Mouse (Mus musculus) embryonic facial prominence, embryonic 15.5 days (tissue): ENCODE measurements at regions not wholly inside any gene's neighbourhood (a gene's known extent, or its start where the extent isn't known, plus 50 kb on each side); places are given as distances from the start of the nearest gene placed in this dataset.

Experiments used
- ATAC-seq: fragments of 200-750 bp; cut with Nextera tagmentation; 2 replicates; pipeline ENCODE4 v1.8.0; 2017; ENCODE audit warnings: low read depth, moderate TSS enrichment; ENCODE audit not compliant: insufficient number of reproducible peaks, low FRiP score, low TSS enrichment
- H3K27ac ChIP-seq: fragments of 300-500 bp; sonication (generic); replicated peaks from 2 replicates; pipeline ENCODE4 v1.5.1; 2015; ENCODE audit warnings: mild to moderate bottlenecking, inconsistent platforms
- H3K27me3 ChIP-seq: fragments of 300-500 bp; sonication (generic); 2 replicates; pipeline ENCODE4 v1.6.1; 2015; ENCODE audit warnings: inconsistent platforms
- H3K36me3 ChIP-seq: fragments of 300-500 bp; sonication (generic); 2 replicates; pipeline ENCODE4 v1.6.1; 2015; ENCODE audit warnings: mild to moderate bottlenecking, inconsistent platforms
- H3K4me1 ChIP-seq: fragments of 300-500 bp; sonication (generic); 2 replicates; pipeline ENCODE4 v1.6.1; 2015; ENCODE audit warnings: inconsistent platforms
- H3K4me2 ChIP-seq: fragments of 300-500 bp; sonication (generic); replicated peaks from 2 replicates; pipeline ENCODE4 v1.6.1; 2015; ENCODE audit warnings: mild to moderate bottlenecking, inconsistent platforms
- H3K4me3 ChIP-seq: fragments of 300-500 bp; sonication (generic); replicated peaks from 2 replicates; pipeline ENCODE4 v1.5.1; 2015; ENCODE audit warnings: mild to moderate bottlenecking, inconsistent platforms
- H3K9ac ChIP-seq: fragments of 300-500 bp; sonication (generic); 2 replicates; pipeline ENCODE4 v1.6.1; 2015; ENCODE audit warnings: inconsistent platforms
- H3K9me3 ChIP-seq: fragments of 300-500 bp; sonication (generic); replicated peaks from 2 replicates; pipeline ENCODE4 v1.6.1; 2016; ENCODE audit warnings: inconsistent platforms
- WGBS: fragments of 180-500 bp; shearing (Covaris S2); methylation state at CpG from one replicate; pipeline ENCODE4 v1.1.7; 2015; 5-methylcytosine and 5-hydroxymethylcytosine counted together

DNA sequence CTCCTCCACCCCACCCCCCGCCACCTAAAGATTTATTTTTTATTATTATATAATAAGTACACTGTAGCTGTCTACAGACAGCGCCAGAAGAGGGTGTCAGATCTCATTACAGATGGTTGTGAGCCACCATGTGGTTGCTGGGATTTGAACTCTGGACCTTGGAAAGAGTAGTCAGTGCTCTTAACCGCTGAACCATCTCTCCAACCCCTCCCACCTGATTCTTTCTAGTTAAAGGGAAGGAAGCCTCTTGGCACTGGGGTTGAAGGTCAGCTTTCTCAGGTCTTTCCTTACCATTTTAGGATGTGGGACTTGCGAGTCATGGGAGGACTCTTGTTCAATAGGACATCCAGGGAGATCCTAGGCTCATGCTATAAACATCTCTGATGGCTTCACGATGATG is 54.7 kb downstream of the Hes1 start:
- peaks cover 32% of the 10 kb centered on the region for H3K4me1 ChIP-seq
- no peak overlapping the region for H3K4me3 ChIP-seq
- H3K27ac ChIP-seq, result no peak overlapping the region
- H3K9me3 ChIP-seq, result no peaks in the 10 kb centered on the region
- H3K4me2 ChIP-seq, result no peak overlapping the region
- WGBS, result 93% methylated on average over 5 of the region's 5 CpGs
- H3K27me3 ChIP-seq, result 0 out of 2 replicates have a peak, but pooled peaks cover 3% of the 10 kb centered on the region
- H3K36me3 ChIP-seq, result no peaks in the 10 kb centered on the region
- ATAC-seq, result no peak
- no peak overlapping the region for H3K9ac ChIP-seq

DNA sequence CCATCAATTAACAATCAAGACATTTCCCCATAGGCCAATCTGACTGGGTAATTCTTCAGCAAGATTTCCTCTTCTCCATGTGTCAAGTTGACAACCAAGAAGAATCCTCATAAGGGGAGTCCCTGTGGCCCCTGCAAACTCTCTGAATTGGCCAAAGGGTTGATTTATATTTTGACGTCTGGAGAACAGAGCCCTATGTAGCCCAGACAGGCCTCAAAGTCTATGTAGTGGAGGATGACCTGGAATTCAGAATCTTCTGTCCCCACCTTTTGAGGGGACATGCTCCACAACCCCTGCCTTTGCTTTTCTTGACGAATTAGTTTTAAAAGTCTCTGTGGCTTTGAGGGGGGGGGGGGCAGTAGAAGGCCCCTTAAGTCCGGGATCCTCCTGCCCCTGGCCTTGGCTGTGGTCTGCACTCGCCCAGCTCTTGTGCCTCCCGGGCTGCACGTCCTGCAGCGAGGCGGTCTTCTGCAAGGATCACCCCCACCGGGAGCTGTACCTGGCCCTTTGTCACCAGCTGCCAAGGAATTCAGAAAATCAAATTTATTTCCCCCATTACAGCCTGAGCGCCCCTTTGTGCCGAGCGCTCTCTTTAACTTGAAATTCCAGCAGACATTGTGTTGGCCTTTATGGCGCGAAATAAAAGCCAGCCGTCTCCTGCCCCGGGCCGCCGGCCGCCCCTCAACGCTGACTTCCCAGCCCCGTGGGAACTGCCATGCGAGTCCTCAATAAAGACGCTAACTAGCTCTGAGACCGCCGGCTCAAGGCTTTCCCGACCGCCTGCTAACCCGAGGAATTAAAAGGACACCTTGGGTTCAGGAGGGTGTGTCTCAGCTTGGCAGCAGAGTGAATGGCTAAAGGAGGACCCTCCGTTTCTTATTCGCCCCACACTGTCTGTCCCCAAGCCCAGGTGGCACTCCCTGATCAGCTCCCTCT is 56.4 kb downstream of the Hes1 start:
- no peaks in the 10 kb centered on the region for H3K9me3 ChIP-seq
- H3K4me2 ChIP-seq, result peak overlapping the region; percentile 31
- H3K27ac ChIP-seq, result no peak overlapping the region
- H3K36me3 ChIP-seq, result no peaks in the 10 kb centered on the region
- no peak overlapping the region for H3K4me3 ChIP-seq
- H3K9ac ChIP-seq, result no peak overlapping the region
- ATAC-seq, result no peak
- H3K4me1 ChIP-seq, result peaks cover 22% of the 10 kb centered on the region
- 0 out of 2 replicates have a peak, but pooled peaks cover 3% of the 10 kb centered on the region for H3K27me3 ChIP-seq
- 18% methylated on average over 30 of the region's 30 CpGs for WGBS

DNA sequence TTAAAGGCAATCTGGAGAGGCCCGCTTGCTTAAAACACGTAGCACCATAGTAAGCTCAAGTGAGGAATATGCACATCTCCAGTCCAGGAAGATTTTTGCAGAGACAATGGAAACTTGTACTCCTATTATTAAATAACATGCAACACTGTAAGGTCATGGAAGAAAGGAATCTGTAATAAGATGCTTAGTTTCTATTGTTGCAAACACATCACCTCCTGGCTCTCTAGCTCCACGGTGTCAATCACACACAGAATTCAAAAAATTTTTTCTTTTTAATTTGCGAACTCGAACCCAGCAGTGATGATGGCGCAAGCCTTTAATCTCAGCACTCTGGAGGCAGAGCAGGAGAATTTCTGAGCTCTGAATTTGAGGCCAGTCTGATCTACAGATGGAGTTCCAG is 57.4 kb downstream of the Hes1 start:
- no peak overlapping the region for H3K27ac ChIP-seq
- no peaks in the 10 kb centered on the region for H3K36me3 ChIP-seq
- ATAC-seq, result no peak

DNA sequence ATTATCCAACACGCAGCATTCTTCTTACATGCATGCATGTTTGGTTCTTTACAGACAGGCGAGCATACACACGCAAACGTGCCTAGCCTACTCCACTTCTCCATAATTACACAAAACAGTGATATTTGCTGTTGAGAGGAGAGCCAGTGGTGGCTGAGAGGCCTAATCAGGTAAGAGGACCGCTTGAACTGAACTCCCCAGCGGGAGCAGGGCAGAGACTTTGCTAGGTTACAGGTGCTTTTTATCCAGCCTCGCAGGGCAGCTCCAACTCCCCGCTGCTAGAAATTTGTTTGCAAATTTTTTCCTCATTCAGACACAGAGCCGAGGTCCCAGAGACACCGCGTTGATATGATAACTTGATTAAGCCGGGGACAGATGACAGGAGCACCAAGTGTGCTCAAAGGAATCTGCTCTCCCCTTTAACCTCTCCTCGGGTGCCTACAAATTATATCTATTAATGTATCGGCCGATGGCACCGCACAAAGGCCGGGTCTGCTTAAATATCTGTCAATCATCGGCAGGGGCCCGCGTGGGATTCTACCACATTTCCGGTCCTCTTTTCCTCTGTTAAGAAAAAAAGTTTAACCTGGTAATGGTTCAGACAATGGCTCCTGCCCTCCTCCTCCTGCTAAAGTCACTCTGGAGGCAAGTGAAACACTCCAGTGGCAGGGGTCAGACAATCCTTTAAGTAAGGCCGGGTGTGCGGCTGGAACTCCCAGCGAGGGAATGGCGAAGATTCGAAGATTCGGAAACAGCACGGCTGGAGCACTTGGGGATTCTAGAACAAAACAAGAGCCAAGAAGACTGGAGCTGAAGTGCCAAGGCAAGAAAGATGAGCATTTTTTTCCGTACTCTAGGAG is 58.3 kb downstream of the Hes1 start:
- Histone ChIP-seq H3K9me3 (no peaks in the 10 kb centered on the region), H3K4me1 (peaks cover 19% of the 10 kb centered on the region), H3K4me2 (no peak overlapping the region), H3K27me3 (0 out of 2 replicates have a peak, but pooled peaks cover 3% of the 10 kb centered on the region), H3K36me3 (no peaks in the 10 kb centered on the region), H3K4me3 (no peak overlapping the region), H3K9ac (no peak overlapping the region), H3K27ac (no peak overlapping the region)
- no peak for ATAC-seq
- WGBS, result 34% methylated on average over 29 of the region's 29 CpGs

More for the DNA sequence above, 57.4 kb downstream of the Hes1 start:
- Histone ChIP-seq H3K27me3 (0 out of 2 replicates have a peak, but pooled peaks cover 3% of the 10 kb centered on the region), H3K4me3 (no peak overlapping the region), H3K9ac (no peak overlapping the region), H3K4me1 (peaks cover 19% of the 10 kb centered on the region), H3K9me3 (no peaks in the 10 kb centered on the region), H3K4me2 (no peak overlapping the region)
- 74% methylated on average over 6 of the region's 6 CpGs for WGBS

DNA sequence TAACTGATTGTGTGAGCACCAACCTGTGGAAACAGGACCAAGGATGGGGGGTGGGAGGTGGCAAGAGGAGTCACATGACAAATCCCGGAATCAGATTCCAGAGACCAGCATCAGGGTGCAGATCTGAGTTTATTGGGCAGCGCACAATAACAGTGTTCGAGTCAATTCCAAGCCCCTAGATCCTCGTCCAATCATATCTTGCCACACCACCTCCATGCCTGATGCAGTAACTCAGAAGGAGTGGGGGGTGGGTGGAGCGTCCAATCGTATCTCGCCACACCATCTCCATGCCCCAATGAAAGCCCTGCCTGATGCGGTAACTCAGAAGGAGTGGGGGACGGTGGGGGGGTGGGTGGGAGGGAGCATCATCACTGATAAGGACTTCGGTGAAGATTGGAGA is 62.8 kb downstream of the Hes1 start:
- no peak overlapping the region for H3K27ac ChIP-seq
- H3K9me3 ChIP-seq, result no peaks in the 10 kb centered on the region
- H3K4me3 ChIP-seq, result no peak overlapping the region
- H3K36me3 ChIP-seq, result no peaks in the 10 kb centered on the region
- H3K9ac ChIP-seq, result no peak overlapping the region
- 88% methylated on average over 10 of the region's 10 CpGs for WGBS
- H3K27me3 ChIP-seq, result 0 out of 2 replicates have a peak, but pooled peaks cover 3% of the 10 kb centered on the region
- no peak overlapping the region for H3K4me2 ChIP-seq
- 0 out of 2 replicates have a peak, but pooled peaks cover 10% of the 10 kb centered on the region for H3K4me1 ChIP-seq
- ATAC-seq, result no peak

DNA sequence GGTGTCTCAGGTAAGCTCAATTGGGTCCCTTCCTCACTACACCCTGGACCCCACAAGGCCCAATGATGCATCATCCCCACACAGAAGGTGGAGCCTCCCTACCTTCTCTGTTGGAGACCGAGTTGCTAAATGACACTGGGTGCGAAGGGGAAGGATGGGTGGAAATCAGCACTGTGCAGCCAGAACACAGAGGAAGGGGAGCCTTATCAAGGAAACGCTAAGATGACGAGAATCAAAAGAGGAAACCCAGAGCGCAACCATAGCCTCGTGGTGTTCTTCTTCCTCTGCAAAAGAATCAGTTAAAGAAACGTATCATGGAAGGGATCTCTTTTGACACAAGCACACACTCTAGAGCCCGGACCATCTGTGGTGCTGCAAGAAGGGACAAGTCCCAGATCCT is 64.6 kb downstream of the Hes1 start:
- no peak overlapping the region for H3K27ac ChIP-seq
- H3K9ac ChIP-seq, result no peak overlapping the region
- H3K4me1 ChIP-seq, result no peaks in the 10 kb centered on the region
- no peak overlapping the region for H3K4me2 ChIP-seq
- H3K9me3 ChIP-seq, result no peaks in the 10 kb centered on the region
- no peaks in the 10 kb centered on the region for H3K27me3 ChIP-seq
- 83% methylated on average over 8 of the region's 8 CpGs for WGBS
- ATAC-seq, result no peak
- no peaks in the 10 kb centered on the region for H3K36me3 ChIP-seq
- H3K4me3 ChIP-seq, result no peak overlapping the region

DNA sequence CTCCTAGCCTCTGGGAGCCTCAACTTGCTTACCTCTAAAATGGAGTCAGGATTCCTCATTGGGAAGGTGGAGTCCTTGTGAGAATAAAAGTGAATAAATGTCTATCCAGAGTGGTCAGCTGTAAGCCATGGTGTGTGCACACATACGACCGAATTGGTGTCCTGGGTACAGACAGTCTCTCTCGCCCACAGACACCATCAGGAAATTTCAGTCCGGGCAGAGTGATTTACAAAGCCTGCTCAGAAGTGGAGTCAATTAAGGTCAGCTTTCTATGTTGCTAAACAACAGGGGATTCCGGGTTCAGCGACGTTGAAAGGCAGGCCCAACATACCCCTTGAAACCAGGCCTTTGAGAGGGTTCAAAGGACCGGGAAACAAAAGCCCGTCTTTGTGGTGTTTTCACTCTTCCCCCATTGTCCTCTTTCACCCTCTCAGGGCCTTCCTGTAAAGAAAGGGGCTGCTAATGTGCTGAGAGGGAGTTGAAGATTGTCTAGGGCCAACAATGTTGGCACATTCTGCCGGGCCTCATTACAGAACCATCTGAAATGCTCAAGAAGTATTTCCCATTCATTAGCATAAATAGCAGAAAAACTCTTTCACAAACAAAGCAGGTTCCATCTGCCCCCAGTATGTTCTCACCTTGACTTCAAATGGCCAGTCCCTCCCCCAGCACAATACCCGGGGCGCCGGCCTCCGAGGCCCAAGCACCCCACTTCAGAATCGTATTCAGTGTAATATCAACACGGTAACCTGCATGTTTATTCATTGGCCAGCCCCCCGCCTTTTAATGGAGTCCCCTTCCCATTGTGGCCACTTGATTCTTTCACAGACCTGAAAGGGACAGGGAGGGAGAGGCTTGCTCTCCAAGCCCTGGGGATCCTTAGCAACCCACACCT is 65.3 kb downstream of the Hes1 start:
- H3K27ac ChIP-seq, result no peak overlapping the region
- H3K4me3 ChIP-seq, result no peak overlapping the region
- ATAC-seq, result no peak
- H3K4me2 ChIP-seq, result no peak overlapping the region
- no peaks in the 10 kb centered on the region for H3K9me3 ChIP-seq
- 63% methylated on average over 17 of the region's 17 CpGs for WGBS
- no peak overlapping the region for H3K9ac ChIP-seq
- no peaks in the 10 kb centered on the region for H3K36me3 ChIP-seq
- peaks cover 3% of the 10 kb centered on the region; the same call in 1 of the 2 replicates for H3K4me1 ChIP-seq
- no peaks in the 10 kb centered on the region for H3K27me3 ChIP-seq

DNA sequence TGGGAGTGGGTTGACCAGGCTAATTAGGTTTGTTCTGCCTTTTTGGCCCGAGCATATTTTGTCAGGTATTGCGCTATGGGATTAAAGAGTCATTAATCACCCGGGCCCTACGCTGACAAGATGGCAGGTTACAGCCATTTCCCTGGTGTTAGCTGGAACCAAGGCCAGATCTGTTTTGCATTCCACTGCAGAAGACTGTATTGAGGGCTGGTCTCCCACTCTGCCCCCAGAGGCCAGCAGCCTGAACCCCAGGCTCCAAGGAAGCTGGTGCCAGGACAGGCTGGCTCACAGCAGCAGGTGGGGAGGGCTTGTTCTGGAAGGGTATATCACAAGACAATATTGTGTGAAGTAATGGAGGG is 65.9 kb downstream of the Hes1 start:
- WGBS, result 73% methylated on average over 4 of the region's 4 CpGs
- Histone ChIP-seq H3K27me3 (no peaks in the 10 kb centered on the region), H3K4me3 (no peak overlapping the region), H3K36me3 (no peaks in the 10 kb centered on the region), H3K4me1 (peaks cover 7% of the 10 kb centered on the region; the same call in 1 of the 2 replicates), H3K27ac (no peak overlapping the region), H3K4me2 (no peak overlapping the region), H3K9me3 (no peaks in the 10 kb centered on the region), H3K9ac (no peak overlapping the region)
- ATAC-seq, result no peak

DNA sequence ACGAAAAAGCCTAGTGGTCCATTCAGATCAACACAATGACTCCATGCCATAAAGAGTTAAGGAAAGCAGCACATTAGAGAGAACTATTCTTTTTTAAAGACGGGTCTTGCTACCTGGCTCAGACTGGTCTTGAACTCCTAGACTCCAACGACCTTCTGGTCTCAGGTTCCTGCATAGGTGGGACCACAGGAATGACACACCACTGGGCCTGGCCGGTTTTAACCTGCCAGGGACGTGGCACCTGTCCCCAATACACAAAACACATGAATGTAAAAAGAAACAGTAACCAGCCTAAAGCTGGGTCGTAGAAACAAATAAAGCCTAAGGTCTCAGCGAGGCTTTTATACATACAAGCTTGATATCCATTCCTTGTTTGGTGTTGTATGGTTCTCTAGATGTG is 67.9 kb downstream of the Hes1 start:
- Histone ChIP-seq H3K4me2 (no peak overlapping the region), H3K36me3 (no peaks in the 10 kb centered on the region), H3K27me3 (no peaks in the 10 kb centered on the region), H3K27ac (no peak overlapping the region), H3K4me1 (peaks cover 7% of the 10 kb centered on the region; the same call in 1 of the 2 replicates), H3K9ac (no peak overlapping the region), H3K9me3 (no peaks in the 10 kb centered on the region), H3K4me3 (no peak overlapping the region)
- ATAC-seq, result no peak
- WGBS, result 66% methylated on average over 7 of the region's 7 CpGs

DNA sequence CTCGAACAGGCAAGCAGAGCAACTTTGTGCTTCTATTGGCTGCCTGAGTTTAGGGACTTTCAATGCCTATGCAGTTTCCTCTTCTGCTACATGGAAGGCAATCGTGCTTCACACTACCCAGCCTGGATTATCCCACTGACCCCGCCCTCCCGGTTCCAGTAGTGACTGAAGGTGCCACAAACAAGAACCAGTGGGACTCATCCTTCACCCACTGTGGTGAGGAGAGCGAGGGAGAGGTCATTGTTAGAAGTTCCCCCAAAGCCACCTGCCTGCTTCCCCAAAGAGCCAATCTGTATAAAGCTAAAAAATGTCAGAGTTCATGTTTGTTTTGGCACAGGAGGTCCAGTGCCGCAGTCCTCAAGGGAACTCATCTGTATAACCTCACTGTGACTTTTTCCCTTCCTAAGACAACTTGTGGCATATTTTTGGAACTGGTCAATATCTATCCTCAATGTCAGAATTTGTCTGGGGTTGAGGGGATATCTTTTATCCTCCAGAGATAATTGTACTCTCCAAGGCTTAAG is 70.5 kb downstream of the Hes1 start:
- WGBS, result 60% methylated on average over 6 of the region's 6 CpGs
- Histone ChIP-seq H3K4me1 (peaks cover 7% of the 10 kb centered on the region; the same call in 1 of the 2 replicates), H3K27me3 (no peaks in the 10 kb centered on the region), H3K9ac (no peak overlapping the region), H3K4me3 (no peak overlapping the region), H3K27ac (peak overlapping the region; percentile 13; the same call in 1 of the 2 replicates), H3K4me2 (no peak overlapping the region), H3K36me3 (no peaks in the 10 kb centered on the region), H3K9me3 (no peaks in the 10 kb centered on the region)
- no peak for ATAC-seq
